Mouse (Mus musculus) midbrain, embryonic 10.5 days (tissue): Measurements from ENCODE around the gene Adgrl3. TPM values are rescaled to one million over a fixed set of nuclear protein-coding genes. Genes with fewer than 3 reads are reported as not detected.

Experiments used
- DNase-seq: peaks from one replicate; pipeline ENCODE4 v3.0.0-alpha.2; 2017; ENCODE audit warnings: low spot score
- H3K27ac ChIP-seq: fragments of 300-500 bp; sonication (generic); replicated peaks from 2 replicates; pipeline ENCODE4 v1.5.1; 2016; ENCODE audit warnings: mild to moderate bottlenecking
- H3K27me3 ChIP-seq: fragments of 300-500 bp; sonication (generic); 2 replicates; pipeline ENCODE4 v1.6.1; 2016; ENCODE audit warnings: low read depth, mild to moderate bottlenecking; ENCODE audit not compliant: poor library complexity, severe bottlenecking
- H3K36me3 ChIP-seq: fragments of 300-500 bp; sonication (generic); 2 replicates; pipeline ENCODE4 v1.6.1; 2016; ENCODE audit warnings: mild to moderate bottlenecking, moderate library complexity
- H3K4me1 ChIP-seq: fragments of 300-500 bp; sonication (generic); 2 replicates; pipeline ENCODE4 v1.6.1; 2016
- H3K4me3 ChIP-seq: fragments of 300-500 bp; sonication (generic); 2 replicates; pipeline ENCODE4 v1.5.1; 2016; ENCODE audit warnings: mild to moderate bottlenecking, moderate library complexity
- H3K9me3 ChIP-seq: fragments of 300-500 bp; sonication (generic); replicated peaks from 2 replicates; pipeline ENCODE4 v1.6.1; 2016; ENCODE audit warnings: mild to moderate bottlenecking
- WGBS: fragments of 180-500 bp; shearing (Covaris S2); methylation state at CpG from one replicate; pipeline ENCODE4 v1.1.7; 2016; 5-methylcytosine and 5-hydroxymethylcytosine counted together
- polyA plus RNA-seq: library from polyadenylated mRNA; unstranded; fragments of >200 nt; fragmentation: Nextera tagmentation; extraction: Ambion mirVana; gene quantifications from 2 replicates; pipeline ENCODE4 v1.2.1, GENCODE M21; 2016

Adgrl3 gene
- polyA plus RNA-seq, 1 experiment from 2014 or later = 11.7 TPM

DNA sequence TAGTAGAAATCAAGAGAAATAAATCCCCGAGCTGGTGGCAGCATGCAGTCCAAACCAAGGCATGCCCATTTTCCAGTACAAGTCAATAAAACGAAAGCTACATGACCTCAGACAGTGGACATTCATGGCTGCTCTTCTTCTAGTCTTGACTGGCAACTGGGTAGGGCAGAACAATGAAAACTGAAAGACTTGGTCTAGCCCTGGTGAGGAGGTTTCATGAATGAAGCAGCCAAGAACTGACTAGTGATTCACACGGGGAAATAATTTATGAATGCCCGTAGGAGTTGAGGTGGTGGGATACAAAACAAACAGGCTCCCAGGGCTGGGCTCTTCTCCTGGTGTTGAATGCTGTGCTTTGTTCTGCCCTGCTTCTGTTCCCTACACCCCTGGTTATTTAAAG, 34.7 kb downstream of the Adgrl3 start:
- WGBS = 86% methylated on average over 4 of the region's 4 CpGs
- H3K36me3 ChIP-seq = no peaks in the 10 kb centered on the region
- no peaks in the 10 kb centered on the region for H3K4me1 ChIP-seq
- H3K27me3 ChIP-seq = no peaks in the 10 kb centered on the region
- H3K27ac ChIP-seq = no peak overlapping the region
- H3K4me3 ChIP-seq = no peak overlapping the region
- H3K9me3 ChIP-seq = no peaks in the 10 kb centered on the region
- DNase-seq = no peak

GRCm38 (mm10) chr5:81055253-81055652, 35.3 kb downstream of the Adgrl3 start:
- WGBS = 95% methylated on average over 2 of the region's 2 CpGs
- Histone ChIP-seq H3K27ac (no peak overlapping the region), H3K4me3 (no peak overlapping the region), H3K36me3 (no peaks in the 10 kb centered on the region), H3K9me3 (no peaks in the 10 kb centered on the region), H3K27me3 (no peaks in the 10 kb centered on the region), H3K4me1 (peaks cover 4% of the 10 kb centered on the region; the same call in 1 of the 2 replicates)
- DNase-seq = no peak

GRCm38 (mm10) chr5:81058122-81058521, 38.2 kb downstream of the Adgrl3 start:
- Histone ChIP-seq H3K36me3 (no peaks in the 10 kb centered on the region), H3K27me3 (no peaks in the 10 kb centered on the region), H3K9me3 (no peaks in the 10 kb centered on the region), H3K4me1 (peaks cover 26% of the 10 kb centered on the region), H3K4me3 (no peak overlapping the region), H3K27ac (no peak overlapping the region)
- 90% methylated on average over 2 of the region's 2 CpGs for WGBS
- DNase-seq = no peak

- WGBS = 25% methylated on average over 2 of the region's 2 CpGs
- Histone ChIP-seq H3K4me3 (no peak overlapping the region), H3K9me3 (no peaks in the 10 kb centered on the region), H3K27ac (peak overlapping the region; percentile 18; the same call in 1 of the 2 replicates), H3K4me1 (peaks cover 32% of the 10 kb centered on the region), H3K27me3 (no peaks in the 10 kb centered on the region), H3K36me3 (no peaks in the 10 kb centered on the region)
- no peak for DNase-seq
Measured at GRCm38 (mm10) chr5:81060950-81061349, 41.0 kb downstream of the Adgrl3 start.

- Histone ChIP-seq H3K27ac (peak overlapping the region; percentile 18; the same call in 1 of the 2 replicates), H3K4me1 (peaks cover 32% of the 10 kb centered on the region), H3K27me3 (no peaks in the 10 kb centered on the region), H3K4me3 (no peak overlapping the region), H3K36me3 (no peaks in the 10 kb centered on the region), H3K9me3 (no peaks in the 10 kb centered on the region)
- DNase-seq = no peak
Measured at GRCm38 (mm10) chr5:81061386-81061785, 41.4 kb downstream of the Adgrl3 start.

- WGBS = 64% methylated on average over 2 of the region's 2 CpGs
- Histone ChIP-seq H3K27ac (no peak overlapping the region), H3K4me1 (peaks cover 35% of the 10 kb centered on the region), H3K4me3 (no peak overlapping the region), H3K27me3 (no peaks in the 10 kb centered on the region), H3K9me3 (no peaks in the 10 kb centered on the region), H3K36me3 (no peaks in the 10 kb centered on the region)
- no peak for DNase-seq
Measured at GRCm38 (mm10) chr5:81064026-81064425, 44.1 kb downstream of the Adgrl3 start.

DNA sequence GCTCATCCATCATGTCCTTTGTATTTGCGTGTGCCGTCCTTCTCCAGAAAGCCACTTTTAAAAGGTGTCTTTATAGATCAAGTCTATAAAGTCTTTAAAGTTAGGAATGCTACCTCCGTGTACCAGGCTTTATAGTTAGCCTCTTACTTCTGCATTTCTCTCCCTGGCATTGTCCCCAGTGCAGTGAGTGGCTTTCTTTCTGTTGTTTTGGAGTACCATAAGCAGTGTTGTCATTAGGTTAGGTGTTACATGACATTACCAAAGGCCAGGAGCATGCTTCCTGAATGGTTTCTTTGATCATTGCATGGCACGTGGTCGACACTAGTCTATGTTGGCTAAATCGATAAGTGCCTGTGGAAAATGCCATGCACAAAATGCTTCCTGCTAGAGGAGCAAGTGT, 48.2 kb downstream of the Adgrl3 start:
- WGBS = 87% methylated on average over 6 of the region's 6 CpGs
- H3K27ac ChIP-seq = no peak overlapping the region
- peaks cover 9% of the 10 kb centered on the region for H3K4me1 ChIP-seq
- no peaks in the 10 kb centered on the region for H3K36me3 ChIP-seq
- no peak overlapping the region for H3K4me3 ChIP-seq
- DNase-seq = no peak
- H3K9me3 ChIP-seq = no peaks in the 10 kb centered on the region
- no peaks in the 10 kb centered on the region for H3K27me3 ChIP-seq

DNA sequence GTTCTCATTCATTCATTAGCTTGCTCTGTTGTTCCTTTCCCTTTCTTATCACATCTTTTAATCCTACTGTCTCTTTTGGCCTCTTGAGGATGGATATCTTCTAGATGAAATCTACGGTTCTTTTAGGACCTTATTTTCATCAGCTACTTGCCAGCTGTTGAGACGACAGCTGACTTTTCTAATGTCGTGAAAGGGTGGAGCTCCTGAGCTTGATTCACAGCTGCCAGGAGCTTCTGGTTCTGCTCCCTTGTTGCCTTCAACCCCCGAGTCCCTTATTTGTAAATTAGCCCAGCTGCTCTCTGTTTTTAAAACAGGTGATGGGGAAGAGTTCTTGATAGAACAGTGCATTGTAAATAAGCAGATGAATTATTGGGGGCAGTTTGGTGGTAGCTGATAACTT, 48.9 kb downstream of the Adgrl3 start:
- Histone ChIP-seq H3K27ac (no peak overlapping the region), H3K9me3 (no peaks in the 10 kb centered on the region), H3K4me3 (no peak overlapping the region), H3K4me1 (peaks cover 6% of the 10 kb centered on the region), H3K27me3 (no peaks in the 10 kb centered on the region), H3K36me3 (no peaks in the 10 kb centered on the region)
- WGBS = 72% methylated on average over 4 of the region's 4 CpGs
- DNase-seq = no peak

GRCm38 (mm10) chr5:81072888-81073287, 53.0 kb downstream of the Adgrl3 start:
- H3K4me1 ChIP-seq = 0 out of 2 replicates have a peak, but pooled peaks cover 5% of the 10 kb centered on the region
- DNase-seq = no peak
- H3K4me3 ChIP-seq = no peak overlapping the region
- H3K27me3 ChIP-seq = no peaks in the 10 kb centered on the region
- no peak overlapping the region for H3K27ac ChIP-seq
- WGBS = 79% methylated on average over 5 of the region's 5 CpGs
- H3K9me3 ChIP-seq = no peaks in the 10 kb centered on the region
- no peaks in the 10 kb centered on the region for H3K36me3 ChIP-seq

DNA sequence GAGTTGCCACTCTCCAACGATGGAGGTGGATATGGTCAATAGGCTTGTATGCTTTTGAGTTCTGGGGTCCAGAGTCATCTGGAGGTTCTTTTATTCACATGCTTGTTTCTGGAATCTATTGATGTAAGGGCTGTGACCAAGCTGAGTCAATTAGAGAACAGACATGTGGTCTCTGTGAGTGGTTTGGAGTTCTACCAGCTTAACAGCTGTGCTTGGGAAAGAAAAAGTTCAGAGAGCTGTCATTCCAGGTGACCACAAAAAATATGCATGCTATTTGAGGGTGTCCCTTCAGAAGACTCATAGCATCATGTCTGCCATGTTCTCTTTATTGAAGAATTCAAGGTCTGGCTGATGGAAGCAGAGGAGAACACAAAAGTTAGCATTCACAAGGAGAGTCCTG, 53.9 kb downstream of the Adgrl3 start:
- 0 out of 2 replicates have a peak, but pooled peaks cover 5% of the 10 kb centered on the region for H3K4me1 ChIP-seq

DNA sequence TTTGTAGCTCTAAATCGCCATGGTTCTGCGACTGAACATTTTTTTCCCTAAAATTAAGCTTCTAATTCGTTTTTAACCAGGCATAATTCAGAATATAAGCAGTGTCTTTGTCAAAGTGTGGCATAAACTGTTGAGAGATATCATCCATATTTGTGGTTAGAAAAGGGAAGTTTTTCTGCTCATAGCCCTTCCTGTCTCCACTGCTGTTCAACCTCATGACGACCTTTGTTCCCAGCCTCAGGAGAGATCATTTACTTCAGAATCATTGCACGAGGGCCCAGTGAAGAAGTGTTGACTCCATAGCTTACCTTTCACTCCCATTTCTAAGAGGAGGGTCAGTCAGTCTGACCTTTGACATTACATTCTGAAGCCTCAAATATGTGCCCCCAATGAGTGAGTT, 56.4 kb downstream of the Adgrl3 start:
- 73% methylated on average over 5 of the region's 5 CpGs for WGBS
- Histone ChIP-seq H3K9me3 (no peaks in the 10 kb centered on the region), H3K27me3 (no peaks in the 10 kb centered on the region), H3K4me3 (no peak overlapping the region), H3K36me3 (no peaks in the 10 kb centered on the region), H3K27ac (no peak overlapping the region), H3K4me1 (0 out of 2 replicates have a peak, but pooled peaks cover 5% of the 10 kb centered on the region)
- DNase-seq = no peak

More for the DNA sequence above, 53.9 kb downstream of the Adgrl3 start:
- Histone ChIP-seq H3K4me3 (no peak overlapping the region), H3K27me3 (no peaks in the 10 kb centered on the region), H3K9me3 (no peaks in the 10 kb centered on the region), H3K36me3 (no peaks in the 10 kb centered on the region), H3K27ac (no peak overlapping the region)
- no peak for DNase-seq
- 93% methylated on average over 1 of the region's 1 CpGs for WGBS

DNA sequence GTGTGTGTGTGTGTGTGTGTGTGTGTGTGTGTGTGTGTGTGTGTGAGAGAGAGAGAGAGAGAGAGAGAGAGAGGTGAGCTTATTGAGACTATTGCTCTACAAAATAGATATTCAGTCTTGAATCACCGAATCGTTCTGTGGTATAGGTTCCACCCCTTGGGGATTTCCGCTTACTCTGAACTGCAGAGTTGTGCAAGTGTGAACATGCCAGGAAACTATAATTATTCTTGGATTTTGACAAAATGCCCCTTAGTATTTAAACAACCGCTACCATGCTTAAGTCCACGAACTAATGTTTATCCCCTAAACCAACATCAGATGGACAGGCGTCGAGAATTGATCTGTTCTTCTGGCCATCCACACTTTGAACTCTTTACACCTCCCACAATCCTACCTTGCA, 57.1 kb downstream of the Adgrl3 start:
- no peaks in the 10 kb centered on the region for H3K36me3 ChIP-seq
- no peak overlapping the region for H3K4me3 ChIP-seq
- H3K9me3 ChIP-seq = no peaks in the 10 kb centered on the region
- H3K27ac ChIP-seq = no peak overlapping the region
- no peaks in the 10 kb centered on the region for H3K27me3 ChIP-seq
- 0 out of 2 replicates have a peak, but pooled peaks cover 5% of the 10 kb centered on the region for H3K4me1 ChIP-seq
- 88% methylated on average over 7 of the region's 7 CpGs for WGBS
- DNase-seq = no peak

DNA sequence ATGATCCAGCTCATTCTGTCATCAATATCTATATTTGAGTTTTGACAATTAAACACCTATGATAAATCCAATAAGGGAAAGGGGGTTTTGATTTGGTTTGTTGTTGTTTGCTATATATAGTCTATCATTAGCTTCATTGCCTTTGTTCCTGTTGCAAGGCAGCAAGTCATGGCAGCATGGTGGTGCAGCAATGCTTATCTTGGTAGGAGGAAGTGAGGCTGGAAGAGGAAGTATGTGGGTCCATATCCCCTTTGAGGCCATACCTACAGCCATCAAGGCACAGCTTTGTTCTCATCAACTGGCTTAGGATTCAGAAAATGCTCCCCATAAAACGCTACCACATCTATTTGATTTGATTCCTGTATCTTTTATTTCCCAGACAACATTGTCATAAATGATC, 58.1 kb downstream of the Adgrl3 start:
- WGBS = 96% methylated on average over 1 of the region's 1 CpGs
- no peaks in the 10 kb centered on the region for H3K27me3 ChIP-seq
- no peak overlapping the region for H3K4me3 ChIP-seq

More for the DNA sequence above, 58.1 kb downstream of the Adgrl3 start:
- DNase-seq = no peak
- H3K9me3 ChIP-seq = no peaks in the 10 kb centered on the region
- no peaks in the 10 kb centered on the region for H3K36me3 ChIP-seq
- 0 out of 2 replicates have a peak, but pooled peaks cover 5% of the 10 kb centered on the region for H3K4me1 ChIP-seq
- H3K27ac ChIP-seq = no peak overlapping the region
